Mouse (Mus musculus): Measurements from ENCODE around the gene Fbln7. TPM values are rescaled to one million over a fixed set of nuclear protein-coding genes. Genes with fewer than 3 reads are reported as not detected.

Fbln7 gene
- polyA plus RNA-seq, 1 experiment from 2014 or later: 2.8 TPM

- Histone ChIP-seq H3K9ac (no peak overlapping the region), H3K9me3 (replicated peaks) (no peaks in the 10 kb centered on the region), H3K4me3 (no peak overlapping the region), H3K4me1 (no peaks in the 10 kb centered on the region), H3K4me2 (replicated peaks) (no peak overlapping the region), H3K36me3 (peaks cover 70% of the 10 kb centered on the region), H3K27ac (no peak overlapping the region), H3K27me3 (no peaks in the 10 kb centered on the region)
- WGBS: 94% methylated on average over 8 of the region's 8 CpGs
- ATAC-seq (ENCODE audit: low FRiP score): no peak
These were observed 25.2 kb upstream of the Fbln7 start for GRCm38 (mm10) chr2:128837531-128837930.

GRCm38 (mm10) chr2:128838611-128839010 lies 24.2 kb upstream of the Fbln7 start:
- no peak for ATAC-seq (ENCODE audit: low FRiP score)
- Histone ChIP-seq H3K27ac (no peak overlapping the region), H3K4me1 (no peaks in the 10 kb centered on the region), H3K27me3 (no peaks in the 10 kb centered on the region), H3K4me2 (replicated peaks) (no peak overlapping the region), H3K4me3 (no peak overlapping the region), H3K9me3 (replicated peaks) (no peaks in the 10 kb centered on the region), H3K9ac (no peak overlapping the region), H3K36me3 (peaks cover 69% of the 10 kb centered on the region)
- WGBS: 93% methylated on average over 3 of the region's 3 CpGs

GRCm38 (mm10) chr2:128839501-128839900 lies 23.3 kb upstream of the Fbln7 start:
- H3K36me3 ChIP-seq: peaks cover 66% of the 10 kb centered on the region
- no peak overlapping the region for H3K4me2 ChIP-seq (replicated peaks)
- H3K9ac ChIP-seq: no peak overlapping the region
- no peak for ATAC-seq (ENCODE audit: low FRiP score)
- no peak overlapping the region for H3K4me3 ChIP-seq
- WGBS: 84% methylated on average over 2 of the region's 2 CpGs
- no peaks in the 10 kb centered on the region for H3K27me3 ChIP-seq
- H3K4me1 ChIP-seq: no peaks in the 10 kb centered on the region
- H3K9me3 ChIP-seq (replicated peaks): no peaks in the 10 kb centered on the region
- H3K27ac ChIP-seq: no peak overlapping the region

- Histone ChIP-seq H3K27ac (no peak overlapping the region), H3K4me3 (no peak overlapping the region), H3K9me3 (replicated peaks) (no peaks in the 10 kb centered on the region), H3K4me2 (replicated peaks) (no peak overlapping the region), H3K27me3 (no peaks in the 10 kb centered on the region), H3K9ac (no peak overlapping the region), H3K36me3 (peaks cover 66% of the 10 kb centered on the region), H3K4me1 (no peaks in the 10 kb centered on the region)
- 95% methylated on average over 8 of the region's 8 CpGs for WGBS
- no peak for ATAC-seq (ENCODE audit: low FRiP score)
These were observed 20.3 kb upstream of the Fbln7 start for GRCm38 (mm10) chr2:128842437-128842836.

- Histone ChIP-seq H3K27me3 (no peaks in the 10 kb centered on the region), H3K9me3 (replicated peaks) (no peaks in the 10 kb centered on the region), H3K36me3 (peaks cover 69% of the 10 kb centered on the region), H3K9ac (no peak overlapping the region), H3K27ac (no peak overlapping the region), H3K4me1 (no peaks in the 10 kb centered on the region), H3K4me2 (replicated peaks) (no peak overlapping the region), H3K4me3 (no peak overlapping the region)
- WGBS: 92% methylated on average over 2 of the region's 2 CpGs
- no peak for ATAC-seq (ENCODE audit: low FRiP score)
These were observed 12.7 kb upstream of the Fbln7 start for GRCm38 (mm10) chr2:128850036-128850435.

DNA sequence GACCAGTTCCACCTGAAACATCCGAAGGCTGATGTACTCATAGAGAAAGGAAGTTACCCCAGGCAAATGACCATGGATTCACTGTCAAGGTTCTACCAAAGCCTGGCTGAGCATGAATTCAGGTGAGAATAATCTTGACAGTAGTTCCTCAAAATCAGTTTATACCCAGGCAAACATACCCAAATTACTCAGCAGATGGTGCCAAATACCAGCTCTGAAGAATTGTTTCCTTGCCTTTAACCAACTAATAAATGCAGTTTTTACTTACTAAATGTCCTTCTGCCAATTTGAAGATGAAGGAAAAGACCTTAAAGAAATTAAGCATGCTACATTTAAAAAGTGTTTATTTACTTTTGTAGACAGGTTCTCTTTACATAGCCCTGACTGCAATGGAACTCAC lies 6.1 kb upstream of the Fbln7 start:
- H3K4me2 ChIP-seq (replicated peaks): no peak overlapping the region
- no peak overlapping the region for H3K27ac ChIP-seq
- no peak for ATAC-seq (ENCODE audit: low FRiP score)
- H3K4me1 ChIP-seq: no peaks in the 10 kb centered on the region
- H3K36me3 ChIP-seq: peaks cover 16% of the 10 kb centered on the region
- WGBS: 92% methylated on average over 1 of the region's 1 CpGs
- no peaks in the 10 kb centered on the region for H3K27me3 ChIP-seq
- no peak overlapping the region for H3K4me3 ChIP-seq
- no peaks in the 10 kb centered on the region for H3K9me3 ChIP-seq (replicated peaks)
- H3K9ac ChIP-seq: no peak overlapping the region

GRCm38 (mm10) chr2:128858962-128859361 lies 3.8 kb upstream of the Fbln7 start:
- Histone ChIP-seq H3K4me2 (replicated peaks) (no peak overlapping the region), H3K4me3 (no peak overlapping the region), H3K27me3 (peaks cover under 1% of the 10 kb centered on the region), H3K4me1 (peaks cover under 1% of the 10 kb centered on the region), H3K9me3 (replicated peaks) (no peaks in the 10 kb centered on the region), H3K9ac (no peak overlapping the region), H3K36me3 (no peaks in the 10 kb centered on the region), H3K27ac (no peak overlapping the region)
- ATAC-seq (ENCODE audit: low FRiP score): no peak
- 91% methylated on average over 6 of the region's 6 CpGs for WGBS

DNA sequence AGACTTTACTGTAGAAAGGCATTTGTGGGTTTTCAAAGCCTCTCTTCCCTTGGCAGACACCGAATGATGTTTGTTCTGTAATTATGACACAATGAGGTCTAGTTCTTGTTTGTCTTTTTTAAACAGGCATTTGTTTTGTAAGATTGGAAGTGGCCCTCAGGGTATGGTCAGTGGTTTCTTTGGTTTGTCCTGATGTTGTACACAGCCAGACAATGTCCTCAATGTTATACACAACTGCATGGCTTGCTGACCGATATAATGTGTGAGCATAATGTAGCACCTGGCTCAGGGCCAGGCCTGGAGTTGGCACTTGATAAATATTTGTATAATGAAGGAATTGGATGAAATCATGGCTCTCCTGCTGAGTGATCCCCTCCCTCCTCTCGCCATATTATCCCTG lies 2.9 kb upstream of the Fbln7 start:
- Histone ChIP-seq H3K36me3 (no peaks in the 10 kb centered on the region), H3K9ac (no peak overlapping the region), H3K4me3 (no peak overlapping the region), H3K27ac (no peak overlapping the region), H3K9me3 (replicated peaks) (no peaks in the 10 kb centered on the region), H3K4me1 (peaks cover 5% of the 10 kb centered on the region), H3K27me3 (peaks cover 7% of the 10 kb centered on the region), H3K4me2 (replicated peaks) (no peak overlapping the region)
- WGBS: 76% methylated on average over 3 of the region's 3 CpGs
- ATAC-seq (ENCODE audit: low FRiP score): no peak

DNA sequence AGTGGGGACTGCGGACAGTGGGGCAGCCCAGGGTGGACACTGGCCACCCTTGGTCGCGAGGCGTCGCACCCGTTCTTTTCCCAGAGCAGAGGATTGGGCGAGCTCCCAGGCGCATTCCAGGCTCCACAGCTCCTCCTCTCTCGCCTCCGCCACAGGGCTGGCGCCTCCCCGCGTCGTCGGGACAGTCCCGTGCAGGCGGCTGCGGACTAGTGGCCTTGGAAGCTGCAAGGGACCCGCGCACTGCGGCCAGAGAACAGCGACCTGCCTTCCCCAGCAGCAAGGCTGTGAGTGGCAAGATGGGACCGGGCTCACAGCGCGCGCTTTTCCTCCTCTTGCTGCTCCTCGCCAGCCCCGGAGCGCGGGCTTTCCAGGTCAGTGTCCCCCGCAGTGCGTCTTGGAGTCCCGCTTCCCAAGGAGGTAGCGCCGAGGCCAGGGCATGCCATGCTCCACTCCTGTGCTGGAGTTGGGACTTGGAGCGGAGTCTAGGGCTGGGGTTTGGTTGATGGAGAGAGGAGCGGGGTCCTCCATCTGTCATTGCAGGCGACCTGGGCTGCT lies 1.1 kb downstream of the Fbln7 start:
- Histone ChIP-seq H3K4me1 (peaks cover 5% of the 10 kb centered on the region), H3K4me2 (replicated peaks) (peak overlapping the region; percentile 87), H3K4me3 (peak overlapping the region; percentile 43), H3K36me3 (no peaks in the 10 kb centered on the region), H3K27ac (no peak overlapping the region), H3K9me3 (replicated peaks) (no peaks in the 10 kb centered on the region), H3K27me3 (peaks cover 16% of the 10 kb centered on the region), H3K9ac (peak overlapping the region; percentile 53)
- 1% methylated on average over 36 of the region's 38 CpGs for WGBS
- ATAC-seq (ENCODE audit: low FRiP score): peak; percentile 72

DNA sequence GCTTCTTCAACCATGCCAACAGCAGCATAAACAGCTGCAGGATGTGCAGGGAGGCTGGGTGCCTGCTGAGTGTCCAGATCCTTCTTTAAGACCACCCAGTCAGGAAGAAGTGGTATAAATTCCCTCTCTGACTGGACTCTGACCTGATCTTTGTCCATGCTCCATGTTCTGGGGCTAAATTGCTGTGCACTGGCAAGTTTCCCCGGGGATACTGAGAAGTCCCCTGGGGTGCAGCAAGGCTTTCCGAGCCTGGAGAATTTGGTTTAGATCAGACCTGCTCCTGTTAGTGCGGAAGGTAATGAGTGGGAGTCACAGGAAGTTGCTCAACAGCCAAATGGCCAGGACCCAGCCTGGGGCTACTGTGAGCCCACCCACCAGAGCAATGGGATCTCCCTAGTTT lies 2.3 kb downstream of the Fbln7 start:
- Histone ChIP-seq H3K4me1 (peaks cover 5% of the 10 kb centered on the region), H3K9ac (no peak overlapping the region), H3K27me3 (peaks cover 16% of the 10 kb centered on the region), H3K9me3 (replicated peaks) (no peaks in the 10 kb centered on the region), H3K4me2 (replicated peaks) (no peak overlapping the region), H3K36me3 (no peaks in the 10 kb centered on the region), H3K27ac (no peak overlapping the region), H3K4me3 (no peak overlapping the region)
- ATAC-seq (ENCODE audit: low FRiP score): no peak
- 55% methylated on average over 3 of the region's 3 CpGs for WGBS

DNA sequence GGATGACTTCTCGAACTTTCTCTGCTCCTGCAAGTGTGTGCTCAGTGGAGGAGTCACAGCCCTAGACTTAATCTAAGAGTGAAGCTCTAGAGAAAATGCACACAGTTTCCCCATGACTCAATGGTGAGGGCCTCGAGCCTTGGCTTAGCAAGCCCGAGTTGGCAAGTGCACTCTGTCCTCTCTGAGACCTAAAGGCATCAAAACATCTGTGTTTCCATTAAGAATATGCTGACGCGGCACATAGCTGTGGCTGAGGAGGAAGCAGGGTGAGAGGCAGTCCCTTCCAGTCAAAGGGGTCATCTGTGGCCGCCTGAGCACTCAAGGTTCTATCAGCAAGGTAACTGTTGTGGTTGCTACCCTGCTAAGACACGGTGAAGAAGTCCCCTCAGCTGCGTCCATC lies 8.9 kb downstream of the Fbln7 start:
- no peaks in the 10 kb centered on the region for H3K9me3 ChIP-seq (replicated peaks)
- no peak for ATAC-seq (ENCODE audit: low FRiP score)
- H3K36me3 ChIP-seq: no peaks in the 10 kb centered on the region
- WGBS: 76% methylated on average over 8 of the region's 8 CpGs
- no peak overlapping the region for H3K27ac ChIP-seq
- H3K4me2 ChIP-seq (replicated peaks): no peak overlapping the region
- H3K4me3 ChIP-seq: no peak overlapping the region
- H3K4me1 ChIP-seq: no peaks in the 10 kb centered on the region
- no peak overlapping the region for H3K9ac ChIP-seq
- H3K27me3 ChIP-seq: no peaks in the 10 kb centered on the region

DNA sequence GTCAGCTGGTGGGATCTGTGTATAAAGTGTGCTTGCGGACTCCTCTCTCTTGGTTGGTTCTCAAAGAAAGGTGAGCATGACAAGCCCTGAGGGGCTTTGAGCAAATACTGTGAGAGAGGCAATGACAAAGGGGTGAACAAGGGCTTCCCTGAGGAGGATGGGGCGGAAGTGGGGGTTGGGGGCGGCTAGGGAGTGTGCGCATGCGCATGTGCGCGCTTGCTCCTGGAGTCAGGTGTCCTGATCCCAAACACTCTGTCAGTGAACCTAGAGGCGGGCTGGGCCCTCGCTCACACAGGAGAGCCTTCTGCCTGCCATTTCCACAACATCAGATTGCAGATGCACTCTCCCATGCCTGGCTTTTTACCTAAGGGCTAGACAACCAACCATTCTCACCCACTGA lies 9.5 kb downstream of the Fbln7 start:
- H3K27ac ChIP-seq: no peak overlapping the region
- 87% methylated on average over 9 of the region's 9 CpGs for WGBS
- no peak overlapping the region for H3K9ac ChIP-seq
- H3K27me3 ChIP-seq: no peaks in the 10 kb centered on the region
- H3K9me3 ChIP-seq (replicated peaks): no peaks in the 10 kb centered on the region
- H3K4me1 ChIP-seq: no peaks in the 10 kb centered on the region
- no peak overlapping the region for H3K4me2 ChIP-seq (replicated peaks)
- ATAC-seq (ENCODE audit: low FRiP score): no peak
- no peak overlapping the region for H3K4me3 ChIP-seq
- H3K36me3 ChIP-seq: no peaks in the 10 kb centered on the region

- Histone ChIP-seq H3K9me3 (replicated peaks) (no peaks in the 10 kb centered on the region), H3K27me3 (no peaks in the 10 kb centered on the region), H3K4me2 (replicated peaks) (no peak overlapping the region), H3K9ac (no peak overlapping the region), H3K27ac (no peak overlapping the region), H3K4me3 (no peak overlapping the region), H3K4me1 (no peaks in the 10 kb centered on the region), H3K36me3 (no peaks in the 10 kb centered on the region)
- WGBS: 79% methylated on average over 8 of the region's 8 CpGs
- ATAC-seq (ENCODE audit: low FRiP score): no peak
These were observed 12.7 kb downstream of the Fbln7 start for GRCm38 (mm10) chr2:128875526-128875925.

Measured in hindbrain, embryonic 12.5 days (tissue).